Mouse (Mus musculus) forelimb bud, embryonic 11.5 days (tissue): Measurements from ENCODE around the gene Krtap5-5.
"Not testable (repeated sequence)": the region's sequence is repeated elsewhere in the genome, so short reads cannot be mapped to it uniquely, and the experiment has no call there.

Experiments used
- DNase-seq: peaks from one replicate; pipeline ENCODE4 v3.0.0-alpha.2; 2012; ENCODE audit warnings: low read depth, low spot score

Krtap5-5 gene

GRCm38 (mm10) chr7:142229871-142230270 is at the start of gene Krtap5-5:
Gene Krtap5-5 (minus strand): TSS chr7:142229971.
- not testable (repeated sequence) for DNase-seq

- DNase-seq, result not testable (repeated sequence)
These were observed 49.5 kb upstream of the Krtap5-5 start for GRCm38 (mm10) chr7:142279291-142279690.

- DNase-seq, result peak; percentile 57
These were observed 48.4 kb upstream of the Krtap5-5 start for GRCm38 (mm10) chr7:142278183-142278582.

GRCm38 (mm10) chr7:142274263-142274662 is 44.5 kb upstream of the Krtap5-5 start, which contains the start of gene Gm4559:
Gene Gm4559 (minus strand): TSS chr7:142274363.
- DNase-seq, result not testable (repeated sequence)

GRCm38 (mm10) chr7:142258254-142258653 is 28.5 kb upstream of the Krtap5-5 start, which contains the start of gene Gm2431:
Gene Gm2431 (minus strand): TSS chr7:142258354.
- DNase-seq, result not testable (repeated sequence)

GRCm38 (mm10) chr7:142255517-142255916 is 25.7 kb upstream of the Krtap5-5 start:
- peak; percentile 20 for DNase-seq

GRCm38 (mm10) chr7:142249824-142250223 is 20.1 kb upstream of the Krtap5-5 start:
- DNase-seq, result peak; percentile 31

- DNase-seq, result no peak
These were observed 11.2 kb upstream of the Krtap5-5 start, which contains the start of gene Gm40460 for GRCm38 (mm10) chr7:142240978-142241377. Gene Gm40460 (minus strand): TSS chr7:142241078.

- DNase-seq, result no peak
These were observed 1.8 kb upstream of the Krtap5-5 start for GRCm38 (mm10) chr7:142231540-142231939.

- no peak for DNase-seq
These were observed 5.3 kb downstream of the Krtap5-5 start for GRCm38 (mm10) chr7:142224518-142224917.

GRCm38 (mm10) chr7:142212136-142212535 is 17.6 kb downstream of the Krtap5-5 start:
- DNase-seq, result not testable (repeated sequence)

GRCm38 (mm10) chr7:142211559-142211958 is 18.2 kb downstream of the Krtap5-5 start, which contains the start of gene Gm7579:
Gene Gm7579 (plus strand): TSS chr7:142211859.
- no peak for DNase-seq

GRCm38 (mm10) chr7:142206891-142207290 is 22.9 kb downstream of the Krtap5-5 start:
- not testable (repeated sequence) for DNase-seq

GRCm38 (mm10) chr7:142205488-142205887 is 24.3 kb downstream of the Krtap5-5 start:
- no peak for DNase-seq

GRCm38 (mm10) chr7:142201064-142201463 is 28.7 kb downstream of the Krtap5-5 start, which contains the start of gene Krtap5-3:
Gene Krtap5-3 (plus strand): TSS chr7:142201364.
- DNase-seq, result no peak

- no peak for DNase-seq
These were observed 31.0 kb downstream of the Krtap5-5 start for GRCm38 (mm10) chr7:142198748-142199147.

GRCm38 (mm10) chr7:142190289-142190688 is 39.5 kb downstream of the Krtap5-5 start, which contains the start of gene Gm10153:
Gene Gm10153 (minus strand): TSS chr7:142190389.
- DNase-seq, result no peak

GRCm38 (mm10) chr7:142188156-142188555 is 41.6 kb downstream of the Krtap5-5 start:
- DNase-seq, result no peak

GRCm38 (mm10) chr7:142181021-142181420 is 48.8 kb downstream of the Krtap5-5 start:
- DNase-seq, result no peak
